Mouse (Mus musculus) stomach, postnatal 0 days (tissue): ENCODE measurements around the gene Myo7a.

Source experiments
- CTCF ChIP-seq: IDR thresholded peaks from 2 replicates; pipeline ENCODE4 v1.5.1; 2016; ENCODE audit warnings: antibody characterized with exemption, low read depth, mild to moderate bottlenecking, moderate library complexity
- EP300 ChIP-seq: optimal IDR thresholded peaks from 2 replicates; pipeline ENCODE3; 2016; ENCODE audit warnings: antibody characterized with exemption

DNA sequence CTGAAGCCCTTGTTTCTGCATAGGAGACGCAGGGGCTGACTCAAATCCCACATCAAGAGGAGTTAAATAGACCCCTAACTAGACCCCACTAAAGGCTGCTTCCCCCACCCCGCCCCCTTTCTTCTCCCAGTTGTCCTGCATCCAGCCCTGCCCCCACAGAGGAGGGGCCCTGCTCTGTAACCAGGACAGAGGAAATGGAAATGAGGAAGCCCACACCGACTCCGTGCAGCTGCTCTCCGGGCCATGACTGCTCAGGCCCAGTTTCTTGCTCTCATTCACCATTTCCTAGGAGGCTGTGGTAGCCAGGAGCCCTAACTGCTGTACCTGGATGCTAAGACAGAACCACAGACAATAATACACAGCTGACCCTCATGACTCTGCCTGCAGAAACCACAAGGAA is 36.9 kb downstream of the Myo7a start:
- TF ChIP-seq CTCF (no peak), EP300 (no peak)
